Mouse (Mus musculus): ENCODE data around the gene Phactr4. TPM values are rescaled to one million over a fixed set of nuclear protein-coding genes. Genes with fewer than 3 reads are reported as not detected.

Phactr4 gene
- polyA plus RNA-seq, 1 experiment from 2014 or later, result 20.2 TPM

GRCm38 (mm10) chr4:132329115-132329834 lies 93.0 kb downstream of the Phactr4 start, which contains the start of gene Trnau1ap:
Gene Trnau1ap (minus strand): TSS chr4:132329538.
- under 1% methylated on average over 52 of the region's 52 CpGs for WGBS
- H3K9me3 ChIP-seq (ENCODE audit: control insufficient read depth, low read length), result no peaks in the 10 kb centered on the region
- H3K27me3 ChIP-seq (ENCODE audit: control insufficient read depth, insufficient read depth, low read length), result no peaks in the 10 kb centered on the region
- peak within 1 kb of the TSS; percentile 61 to 85 for H3K4me3 ChIP-seq (ENCODE audit: control insufficient read depth in 1 of 2, insufficient read depth in 1 of 2, low read depth in 1 of 2, low read length in 2 of 2)
- ATAC-seq (ENCODE audit: insufficient number of reproducible peaks, insufficient read depth, low FRiP score, low read depth), result peak; percentile 93
- peaks cover 42% of the 10 kb centered on the region for H3K36me3 ChIP-seq (ENCODE audit: control insufficient read depth, insufficient read depth, low read length)
- peaks cover 4 to 10% of the 10 kb centered on the region in 2 experiments for H3K4me1 ChIP-seq (ENCODE audit: control insufficient read depth in 2 of 2, insufficient read depth in 2 of 2, low read length in 2 of 2)
- H3K27ac ChIP-seq (replicated peaks in 1 of 2; ENCODE audit: control insufficient read depth in 1 of 2, insufficient read depth in 1 of 2, low read depth in 2 of 2, low read length in 2 of 2), result peak within 1 kb of the TSS; percentile 79 to 85
- peak within 1 kb of the TSS; percentile 80 for H3K9ac ChIP-seq (ENCODE audit: low read length)
- H3K4me2 ChIP-seq (ENCODE audit: low read length), result peak within 1 kb of the TSS; percentile 88

GRCm38 (mm10) chr4:132328391-132328982 lies 93.8 kb downstream of the Phactr4 start:
- peak overlapping the region; percentile 88 for H3K4me2 ChIP-seq (ENCODE audit: low read length)
- H3K36me3 ChIP-seq (ENCODE audit: control insufficient read depth, insufficient read depth, low read length), result peaks cover 42% of the 10 kb centered on the region
- H3K27ac ChIP-seq (replicated peaks in 1 of 2; ENCODE audit: control insufficient read depth in 1 of 2, insufficient read depth in 1 of 2, low read depth in 2 of 2, low read length in 2 of 2), result peak overlapping the region; percentile 79 to 85; a peak in 3 of 4 replicates
- peak overlapping the region; percentile 61 to 85 for H3K4me3 ChIP-seq (ENCODE audit: control insufficient read depth in 1 of 2, insufficient read depth in 1 of 2, low read depth in 1 of 2, low read length in 2 of 2)
- H3K4me1 ChIP-seq (ENCODE audit: control insufficient read depth in 2 of 2, insufficient read depth in 2 of 2, low read length in 2 of 2), result peaks cover 4 to 10% of the 10 kb centered on the region in 2 experiments
- 47% methylated on average over 14 of the region's 14 CpGs for WGBS
- H3K9me3 ChIP-seq (ENCODE audit: control insufficient read depth, low read length), result no peaks in the 10 kb centered on the region
- no peaks in the 10 kb centered on the region for H3K27me3 ChIP-seq (ENCODE audit: control insufficient read depth, insufficient read depth, low read length)
- no peak for ATAC-seq (ENCODE audit: insufficient number of reproducible peaks, insufficient read depth, low FRiP score, low read depth)
- peak overlapping the region; percentile 80 for H3K9ac ChIP-seq (ENCODE audit: low read length)

DNA sequence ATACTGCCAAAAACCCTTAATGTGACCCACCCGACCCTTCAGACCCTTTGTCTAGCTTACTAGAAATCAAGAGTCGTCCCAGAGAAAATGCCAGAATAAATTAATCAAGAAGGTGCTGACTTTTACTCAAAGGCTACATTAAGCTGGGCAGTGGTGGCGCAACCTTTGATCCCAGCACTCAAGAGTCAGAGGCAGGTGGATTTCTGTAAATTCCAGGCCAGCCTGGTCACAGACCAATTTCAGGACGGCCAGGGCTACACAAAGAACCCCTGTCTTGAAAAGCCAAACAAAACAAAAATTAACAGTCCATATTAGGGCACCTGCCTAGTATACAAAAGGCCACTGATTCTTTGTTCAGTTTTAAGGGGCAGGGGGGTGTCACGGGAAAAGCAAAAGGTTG lies 95.8 kb downstream of the Phactr4 start:
- Histone ChIP-seq H3K9me3 (ENCODE audit: control insufficient read depth, low read length) (no peaks in the 10 kb centered on the region), H3K4me2 (ENCODE audit: low read length) (no peak overlapping the region), H3K27ac (replicated peaks in 1 of 2; ENCODE audit: control insufficient read depth in 1 of 2, insufficient read depth in 1 of 2, low read depth in 2 of 2, low read length in 2 of 2) (no peak overlapping the region), H3K9ac (ENCODE audit: low read length) (no peak overlapping the region), H3K36me3 (ENCODE audit: control insufficient read depth, insufficient read depth, low read length) (peaks cover 46% of the 10 kb centered on the region), H3K27me3 (ENCODE audit: control insufficient read depth, insufficient read depth, low read length) (no peaks in the 10 kb centered on the region), H3K4me3 (ENCODE audit: control insufficient read depth in 1 of 2, insufficient read depth in 1 of 2, low read depth in 1 of 2, low read length in 2 of 2) (no peak overlapping the region), H3K4me1 (ENCODE audit: control insufficient read depth in 2 of 2, insufficient read depth in 2 of 2, low read length in 2 of 2) (peaks cover 4 to 8% of the 10 kb centered on the region in 2 experiments)
- ATAC-seq (ENCODE audit: insufficient number of reproducible peaks, insufficient read depth, low FRiP score, low read depth), result no peak
- WGBS, result 79% methylated on average over 5 of the region's 5 CpGs

GRCm38 (mm10) chr4:132315711-132316110 lies 106.6 kb downstream of the Phactr4 start:
- H3K9ac ChIP-seq (ENCODE audit: low read length), result no peak overlapping the region
- peaks cover 89% of the 10 kb centered on the region for H3K36me3 ChIP-seq (ENCODE audit: control insufficient read depth, insufficient read depth, low read length)
- ATAC-seq (ENCODE audit: insufficient number of reproducible peaks, insufficient read depth, low FRiP score, low read depth), result no peak
- no peaks in the 10 kb centered on the region for H3K9me3 ChIP-seq (ENCODE audit: control insufficient read depth, low read length)
- no peak overlapping the region for H3K4me2 ChIP-seq (ENCODE audit: low read length)
- no peaks in the 10 kb centered on the region for H3K27me3 ChIP-seq (ENCODE audit: control insufficient read depth, insufficient read depth, low read length)
- WGBS, result 63% methylated on average over 8 of the region's 8 CpGs
- no peak overlapping the region for H3K4me3 ChIP-seq (ENCODE audit: control insufficient read depth in 1 of 2, insufficient read depth in 1 of 2, low read depth in 1 of 2, low read length in 2 of 2)
- peaks cover 0 to 3% of the 10 kb centered on the region in 2 experiments; a peak in 1 of 4 replicates for H3K4me1 ChIP-seq (ENCODE audit: control insufficient read depth in 2 of 2, insufficient read depth in 2 of 2, low read length in 2 of 2)
- H3K27ac ChIP-seq (replicated peaks in 1 of 2; ENCODE audit: control insufficient read depth in 1 of 2, insufficient read depth in 1 of 2, low read depth in 2 of 2, low read length in 2 of 2), result peak overlapping the region; percentile 43 to 52; a peak in 3 of 4 replicates

DNA sequence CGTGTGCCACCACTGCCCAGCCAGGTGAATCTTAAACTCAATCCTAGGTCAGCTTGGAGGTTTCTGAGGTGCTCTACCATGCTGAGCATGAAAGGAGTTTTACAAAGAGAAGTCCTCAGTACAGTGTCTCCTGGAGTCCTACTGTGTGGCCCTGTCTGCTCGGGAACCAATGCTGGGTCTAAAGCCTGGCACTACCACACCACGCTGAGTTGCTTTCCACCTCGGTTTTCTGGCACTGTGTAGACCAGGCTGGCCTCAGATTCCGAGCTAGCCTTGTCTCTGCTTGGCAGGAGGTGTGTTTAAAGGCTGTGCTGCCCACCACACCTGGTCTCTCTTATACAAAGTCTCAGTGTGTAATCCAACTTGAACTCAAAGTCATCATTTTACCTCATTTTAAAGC lies 109.7 kb downstream of the Phactr4 start:
- 86% methylated on average over 5 of the region's 5 CpGs for WGBS
- Histone ChIP-seq H3K36me3 (ENCODE audit: control insufficient read depth, insufficient read depth, low read length) (peaks cover 72% of the 10 kb centered on the region), H3K27ac (replicated peaks in 1 of 2; ENCODE audit: control insufficient read depth in 1 of 2, insufficient read depth in 1 of 2, low read depth in 2 of 2, low read length in 2 of 2) (no peak overlapping the region), H3K9ac (ENCODE audit: low read length) (no peak overlapping the region), H3K4me1 (ENCODE audit: control insufficient read depth in 2 of 2, insufficient read depth in 2 of 2, low read length in 2 of 2) (peaks cover 2 to 12% of the 10 kb centered on the region in 2 experiments; a peak in 3 of 4 replicates), H3K4me2 (ENCODE audit: low read length) (no peak overlapping the region), H3K27me3 (ENCODE audit: control insufficient read depth, insufficient read depth, low read length) (no peaks in the 10 kb centered on the region), H3K9me3 (ENCODE audit: control insufficient read depth, low read length) (no peaks in the 10 kb centered on the region), H3K4me3 (ENCODE audit: control insufficient read depth in 1 of 2, insufficient read depth in 1 of 2, low read depth in 1 of 2, low read length in 2 of 2) (no peak overlapping the region)
- ATAC-seq (ENCODE audit: insufficient number of reproducible peaks, insufficient read depth, low FRiP score, low read depth), result no peak

DNA sequence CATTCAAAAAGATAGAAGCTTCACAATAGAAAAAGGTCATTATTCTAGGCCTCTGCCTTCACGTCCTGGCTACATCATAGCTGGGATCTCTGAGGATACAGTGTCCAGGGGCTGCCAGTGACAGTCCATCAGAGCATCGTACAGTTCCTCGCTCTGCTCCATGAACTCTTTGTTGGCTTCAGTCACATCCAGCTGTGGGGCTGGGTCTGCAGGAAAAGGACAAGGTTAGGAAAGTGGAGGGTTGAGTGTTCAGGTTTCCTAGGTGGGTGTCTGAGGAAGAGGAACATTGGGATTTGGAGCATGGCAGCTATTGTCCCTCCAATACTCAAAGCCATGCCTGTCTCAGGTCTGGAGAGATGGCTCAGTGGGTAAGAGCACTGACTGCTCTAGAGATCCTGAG lies 110.5 kb downstream of the Phactr4 start:
- Histone ChIP-seq H3K4me2 (ENCODE audit: low read length) (no peak overlapping the region), H3K9me3 (ENCODE audit: control insufficient read depth, low read length) (no peaks in the 10 kb centered on the region), H3K4me3 (ENCODE audit: control insufficient read depth in 1 of 2, insufficient read depth in 1 of 2, low read depth in 1 of 2, low read length in 2 of 2) (no peak overlapping the region), H3K4me1 (ENCODE audit: control insufficient read depth in 2 of 2, insufficient read depth in 2 of 2, low read length in 2 of 2) (peaks cover 2 to 12% of the 10 kb centered on the region in 2 experiments; a peak in 3 of 4 replicates), H3K27ac (replicated peaks in 1 of 2; ENCODE audit: control insufficient read depth in 1 of 2, insufficient read depth in 1 of 2, low read depth in 2 of 2, low read length in 2 of 2) (no peak overlapping the region), H3K9ac (ENCODE audit: low read length) (no peak overlapping the region), H3K36me3 (ENCODE audit: control insufficient read depth, insufficient read depth, low read length) (peaks cover 63% of the 10 kb centered on the region), H3K27me3 (ENCODE audit: control insufficient read depth, insufficient read depth, low read length) (no peaks in the 10 kb centered on the region)
- no peak for ATAC-seq (ENCODE audit: insufficient number of reproducible peaks, insufficient read depth, low FRiP score, low read depth)
- WGBS, result 55% methylated on average over 3 of the region's 3 CpGs

DNA sequence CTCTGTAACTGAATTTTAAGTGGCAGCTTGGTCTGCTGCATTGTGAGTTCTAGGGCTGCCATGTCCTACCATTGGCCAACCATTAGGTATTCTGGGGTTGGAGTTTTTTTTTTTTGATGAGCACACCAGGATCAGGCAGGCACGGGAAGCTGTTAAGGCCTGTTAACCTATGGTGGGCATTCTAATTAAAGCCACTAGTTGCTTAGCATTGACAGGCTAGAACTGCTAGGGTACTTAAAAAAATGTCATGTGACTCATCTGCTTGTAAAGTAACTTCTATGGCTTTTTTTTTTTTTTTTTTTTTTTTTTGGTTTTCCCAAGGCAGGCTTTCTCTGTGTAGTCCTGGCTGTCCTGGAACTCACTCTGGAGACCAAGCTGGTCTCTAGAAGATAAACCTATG lies 111.1 kb downstream of the Phactr4 start:
- ATAC-seq (ENCODE audit: insufficient number of reproducible peaks, insufficient read depth, low FRiP score, low read depth), result no peak
- Histone ChIP-seq H3K4me1 (ENCODE audit: control insufficient read depth in 2 of 2, insufficient read depth in 2 of 2, low read length in 2 of 2) (peaks cover 2 to 12% of the 10 kb centered on the region in 2 experiments; a peak in 3 of 4 replicates), H3K36me3 (ENCODE audit: control insufficient read depth, insufficient read depth, low read length) (peaks cover 59% of the 10 kb centered on the region), H3K4me3 (ENCODE audit: control insufficient read depth in 1 of 2, insufficient read depth in 1 of 2, low read depth in 1 of 2, low read length in 2 of 2) (no peak overlapping the region), H3K27ac (replicated peaks in 1 of 2; ENCODE audit: control insufficient read depth in 1 of 2, insufficient read depth in 1 of 2, low read depth in 2 of 2, low read length in 2 of 2) (no peak overlapping the region), H3K9ac (ENCODE audit: low read length) (no peak overlapping the region), H3K27me3 (ENCODE audit: control insufficient read depth, insufficient read depth, low read length) (no peaks in the 10 kb centered on the region), H3K9me3 (ENCODE audit: control insufficient read depth, low read length) (no peaks in the 10 kb centered on the region), H3K4me2 (ENCODE audit: low read length) (no peak overlapping the region)
- WGBS, result 44% methylated on average over 1 of the region's 1 CpGs

All from heart, embryonic 14.5 days (tissue).